Mouse (Mus musculus): ENCODE results near the gene Tmem178b. TPM values are rescaled to one million over a fixed set of nuclear protein-coding genes. Genes with fewer than 3 reads are reported as not detected.

The Tmem178b gene
- total RNA-seq (2023): not detected

GRCm38 (mm10) chr6:39872901-39873591 is at the start of gene Tmem178b:
TSS of gene Tmem178b (plus strand) at chr6:39873271.

Other genes starting within 250 kb of the Tmem178b start
- 10 to 100 TPM; 79.6 to 86.8 TPM for gene Braf, start 147.8 kb upstream of the Tmem178b start, total RNA-seq (2023)
- gene Mrps33, start 62.3 kb upstream of the Tmem178b start, total RNA-seq (2023): 10 to 100 TPM; 22.9 to 30.6 TPM